Mouse (Mus musculus) intestine, embryonic 14.5 days (tissue): ENCODE data around the gene Rad51. TPM values are rescaled to one million over a fixed set of nuclear protein-coding genes. Genes with fewer than 3 reads are reported as not detected.

ENCODE experiments used
- ATAC-seq: fragments of 200-750 bp; cut with Nextera tagmentation; replicated peaks from 2 replicates; pipeline ENCODE4 v1.8.0; 2017; ENCODE audit warnings: low read depth, moderate number of reproducible peaks, moderate TSS enrichment, moderate library complexity; ENCODE audit not compliant: low FRiP score, low TSS enrichment
- DNase-seq: peaks from one replicate; pipeline ENCODE4 v3.0.0-alpha.2; 2018; ENCODE audit warnings: low spot score
- H3K27ac ChIP-seq: fragments of 300-500 bp; sonication (generic); 2 replicates; pipeline ENCODE4 v1.5.1; 2014; ENCODE audit warnings: low read depth, mild to moderate bottlenecking, control low read depth
- H3K27me3 ChIP-seq: fragments of 300-500 bp; sonication (generic); replicated peaks from 2 replicates; pipeline ENCODE4 v1.6.1; 2014; ENCODE audit warnings: low read length, control low read depth; ENCODE audit not compliant: control insufficient read depth, insufficient read depth
- H3K36me3 ChIP-seq: fragments of 300-500 bp; sonication (generic); 2 replicates; pipeline ENCODE4 v1.6.1; 2014; ENCODE audit warnings: low read length, control low read depth; ENCODE audit not compliant: control insufficient read depth, insufficient read depth
- H3K4me1 ChIP-seq: fragments of 300-500 bp; sonication (generic); replicated peaks from 2 replicates; pipeline ENCODE4 v1.6.1; 2014; ENCODE audit warnings: low read length, control low read depth, mixed read lengths; ENCODE audit not compliant: control insufficient read depth, insufficient read depth
- H3K4me2 ChIP-seq: fragments of 300-500 bp; sonication (generic); 2 replicates; pipeline ENCODE4 v1.6.1; 2014; ENCODE audit warnings: low read length
- H3K4me3 ChIP-seq: fragments of 300-500 bp; sonication (generic); 2 replicates; pipeline ENCODE4 v1.5.1; 2014; ENCODE audit warnings: low read depth, low read length, control low read depth, mixed read lengths
- H3K9ac ChIP-seq: fragments of 300-500 bp; sonication (generic); 2 replicates; pipeline ENCODE4 v1.6.1; 2014; ENCODE audit warnings: mild to moderate bottlenecking, low read length
- H3K9me3 ChIP-seq: fragments of 300-500 bp; sonication (generic); 2 replicates; pipeline ENCODE4 v1.6.1; 2016; ENCODE audit warnings: low read length, control low read depth; ENCODE audit not compliant: control insufficient read depth
- WGBS: fragments of 180-500 bp; shearing (Covaris S2); extraction: QIAGEN DNeasy Blood & Tissue Kit; methylation state at CpG from one replicate; pipeline ENCODE4 v1.1.7; 2014; 5-methylcytosine and 5-hydroxymethylcytosine counted together
- polyA plus RNA-seq: library from polyadenylated mRNA; unstranded; fragments of >200 nt; fragmentation: Nextera tagmentation; extraction: Ambion mirVana; gene quantifications from 2 replicates; pipeline ENCODE4 v1.2.1, GENCODE M21; 2014

Gene Rad51
- polyA plus RNA-seq, 1 experiment from 2014 or later = 50.2 TPM

DNA sequence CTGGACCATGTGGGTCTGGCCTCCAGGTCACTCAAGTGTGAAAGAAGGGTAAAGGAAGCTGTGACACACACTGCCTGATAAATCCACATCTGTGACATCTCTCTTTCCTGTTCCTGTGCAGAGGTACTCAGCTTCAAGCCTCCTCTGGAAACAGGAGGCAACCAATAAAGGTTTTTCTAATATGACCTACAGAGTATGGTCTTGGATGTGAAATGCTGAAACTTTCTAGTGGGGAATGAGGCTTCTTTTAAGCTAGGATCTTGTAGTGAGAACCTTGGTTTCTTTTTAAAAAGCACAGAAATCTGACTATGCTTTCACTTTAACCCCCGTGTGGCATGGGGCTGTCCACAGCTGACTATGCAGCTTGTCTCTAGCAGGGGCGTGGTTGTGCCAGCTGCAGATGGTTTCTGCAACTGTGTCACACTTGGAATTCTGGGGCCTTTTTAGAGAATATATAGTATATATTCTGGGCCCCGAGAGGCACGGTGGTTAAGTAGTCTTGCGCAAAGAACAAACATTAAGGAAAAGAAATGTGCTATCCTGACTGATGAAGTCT is 64.9 kb downstream of the Rad51 start:
- Histone ChIP-seq H3K4me2 (no peak overlapping the region), H3K27ac (no peak overlapping the region), H3K4me3 (no peak overlapping the region), H3K36me3 (peaks cover 31% of the 10 kb centered on the region), H3K9ac (no peak overlapping the region), H3K27me3 (no peaks in the 10 kb centered on the region), H3K4me1 (peaks cover 13% of the 10 kb centered on the region), H3K9me3 (no peaks in the 10 kb centered on the region)
- WGBS = 87% methylated on average over 5 of the region's 5 CpGs
- no peak for DNase-seq
- no peak for ATAC-seq

GRCm38 (mm10) chr2:119182914-119183313 is 70.3 kb downstream of the Rad51 start:
- H3K4me3 ChIP-seq = no peak overlapping the region
- H3K9ac ChIP-seq = no peak overlapping the region
- peaks cover 39% of the 10 kb centered on the region for H3K36me3 ChIP-seq
- H3K27ac ChIP-seq = no peak overlapping the region
- H3K4me1 ChIP-seq = no peaks in the 10 kb centered on the region
- no peak for ATAC-seq
- H3K4me2 ChIP-seq = no peak overlapping the region
- WGBS = 86% methylated on average over 7 of the region's 7 CpGs
- DNase-seq = no peak
- no peaks in the 10 kb centered on the region for H3K27me3 ChIP-seq
- H3K9me3 ChIP-seq = no peaks in the 10 kb centered on the region

- Histone ChIP-seq H3K27ac (no peak overlapping the region), H3K9ac (no peak overlapping the region), H3K9me3 (no peaks in the 10 kb centered on the region)
Observed at GRCm38 (mm10) chr2:119189029-119189710, 76.6 kb downstream of the Rad51 start.

GRCm38 (mm10) chr2:119190969-119191368 is 78.4 kb downstream of the Rad51 start:
- H3K27ac ChIP-seq = no peak overlapping the region

More at GRCm38 (mm10) chr2:119189029-119189710, 76.6 kb downstream of the Rad51 start:
- ATAC-seq (peak; percentile 84), DNase-seq (peak; percentile 98)
- H3K27me3 ChIP-seq = no peaks in the 10 kb centered on the region
- 6% methylated on average over 15 of the region's 15 CpGs for WGBS
- H3K4me2 ChIP-seq = peak overlapping the region; percentile 63
- peaks cover 3% of the 10 kb centered on the region; the same call in 1 of the 2 replicates for H3K4me1 ChIP-seq
- H3K36me3 ChIP-seq = peaks cover 6% of the 10 kb centered on the region
- peak overlapping the region; percentile 23 for H3K4me3 ChIP-seq

GRCm38 (mm10) chr2:119194140-119194539 is 81.5 kb downstream of the Rad51 start:
- WGBS = 85% methylated on average over 5 of the region's 5 CpGs

More at GRCm38 (mm10) chr2:119190969-119191368, 78.4 kb downstream of the Rad51 start:
- 80% methylated on average over 5 of the region's 5 CpGs for WGBS
- Histone ChIP-seq H3K4me1 (peaks cover 3% of the 10 kb centered on the region; the same call in 1 of the 2 replicates), H3K27me3 (no peaks in the 10 kb centered on the region), H3K9ac (no peak overlapping the region), H3K36me3 (no peaks in the 10 kb centered on the region), H3K4me2 (no peak overlapping the region), H3K9me3 (no peaks in the 10 kb centered on the region), H3K4me3 (no peak overlapping the region)
- ATAC-seq = no peak
- DNase-seq = no peak

GRCm38 (mm10) chr2:119196316-119197108 is 83.9 kb downstream of the Rad51 start:
- Histone ChIP-seq H3K9me3 (no peaks in the 10 kb centered on the region), H3K4me3 (no peak overlapping the region), H3K27me3 (no peaks in the 10 kb centered on the region), H3K4me1 (no peaks in the 10 kb centered on the region), H3K36me3 (no peaks in the 10 kb centered on the region), H3K27ac (no peak overlapping the region), H3K4me2 (no peak overlapping the region), H3K9ac (no peak overlapping the region)
- no peak for DNase-seq
- ATAC-seq = no peak
- WGBS = 50% methylated on average over 4 of the region's 4 CpGs

More at GRCm38 (mm10) chr2:119194140-119194539, 81.5 kb downstream of the Rad51 start:
- DNase-seq (no peak), ATAC-seq (no peak)
- H3K4me2 ChIP-seq = no peak overlapping the region
- H3K9ac ChIP-seq = no peak overlapping the region
- peaks cover 1% of the 10 kb centered on the region; the same call in 1 of the 2 replicates for H3K4me1 ChIP-seq
- no peaks in the 10 kb centered on the region for H3K27me3 ChIP-seq
- H3K27ac ChIP-seq = no peak overlapping the region
- H3K4me3 ChIP-seq = no peak overlapping the region
- H3K36me3 ChIP-seq = no peaks in the 10 kb centered on the region
- H3K9me3 ChIP-seq = no peaks in the 10 kb centered on the region

Other genes starting within 250 kb of the Rad51 start
- 0.93 and 1.7 TPM in 2 replicates for gene Bahd1, start 212.4 kb upstream of the Rad51 start, polyA plus RNA-seq
- 32.2 and 32.7 TPM in 2 replicates for gene Chst14, start 186.3 kb upstream of the Rad51 start, polyA plus RNA-seq
- gene Ccdc32, start 83.4 kb upstream of the Rad51 start, polyA plus RNA-seq = 20.9 and 21.0 TPM in 2 replicates
- gene Rpusd2, start 78.0 kb upstream of the Rad51 start, polyA plus RNA-seq = 4.7 and 4.8 TPM in 2 replicates
- gene Knl1, start 65.7 kb upstream of the Rad51 start, polyA plus RNA-seq = 40.5 and 46.5 TPM in 2 replicates
- 33.6 and 38.9 TPM in 2 replicates for gene Rmdn3, start 44.2 kb downstream of the Rad51 start, polyA plus RNA-seq
- 11.7 and 12.0 TPM in 2 replicates for gene Gchfr, start 55.0 kb downstream of the Rad51 start, polyA plus RNA-seq
- 0.13 and 0.30 TPM in 2 replicates for gene Gm14137, start 61.7 kb downstream of the Rad51 start, polyA plus RNA-seq
- 44.2 and 63.2 TPM in 2 replicates for gene Zfyve19, start 95.8 kb downstream of the Rad51 start, polyA plus RNA-seq
- gene Dnajc17, start 96.0 kb downstream of the Rad51 start, polyA plus RNA-seq = 17.8 and 20.5 TPM in 2 replicates
- 3.0 and 3.9 TPM in 2 replicates for gene Ppp1r14d, start 117.1 kb downstream of the Rad51 start, polyA plus RNA-seq
- gene Spint1, start 124.6 kb downstream of the Rad51 start, polyA plus RNA-seq = 71.3 and 81.9 TPM in 2 replicates
- gene Rhov, start 158.5 kb downstream of the Rad51 start, polyA plus RNA-seq = 0.98 and 2.3 TPM in 2 replicates
- 14.1 and 14.8 TPM in 2 replicates for gene Vps18, start 175.9 kb downstream of the Rad51 start, polyA plus RNA-seq
- gene Dll4, start 213.0 kb downstream of the Rad51 start, polyA plus RNA-seq = 6.9 and 7.1 TPM in 2 replicates
- 1.6 and 1.7 TPM in 2 replicates for gene Chac1, start 238.4 kb downstream of the Rad51 start, polyA plus RNA-seq